Mouse (Mus musculus) embryo, embryonic 10 days (tissue): ENCODE measurements around the gene Dnajc4.

Source experiments
- DNase-seq: peaks from one replicate; pipeline ENCODE4 v3.0.0-alpha.2; 2015; ENCODE audit warnings: low spot score

The Dnajc4 gene

GRCm38 (mm10) chr19:6948186-6948585 lies 44.2 kb downstream of the Dnajc4 start:
- DNase-seq: no peak

GRCm38 (mm10) chr19:6947742-6948141 lies 44.6 kb downstream of the Dnajc4 start:
- DNase-seq: no peak

- no peak for DNase-seq
Measured at GRCm38 (mm10) chr19:6943709-6944108, 48.7 kb downstream of the Dnajc4 start.

- no peak for DNase-seq
Measured at GRCm38 (mm10) chr19:6942764-6943163, 49.6 kb downstream of the Dnajc4 start.

- DNase-seq: peak; percentile 95
Measured at GRCm38 (mm10) chr19:6942249-6942691, 50.1 kb downstream of the Dnajc4 start, which contains the start of gene Gpr137. Gpr137 (minus strand) TSS chr19:6942480.

GRCm38 (mm10) chr19:6941372-6942248 lies 50.8 kb downstream of the Dnajc4 start, which contains the start of gene Bad:
Bad (plus strand) TSS chr19:6941861.
- DNase-seq: peak; percentile 97

GRCm38 (mm10) chr19:6940396-6941351 lies 51.7 kb downstream of the Dnajc4 start:
- no peak for DNase-seq

- DNase-seq: no peak
Measured at GRCm38 (mm10) chr19:6939106-6940002, 53.0 kb downstream of the Dnajc4 start.
